Mouse (Mus musculus): Measurements from ENCODE around the gene Filip1l.

Gene Filip1l

GRCm38 (mm10) chr16:57353166-57353721 is 351 bp downstream of the Filip1l start:
- DNase-seq (ENCODE audit: low read depth in 2 of 2, low spot score in 2 of 2) = no peak

GRCm38 (mm10) chr16:57353932-57354331 is 1.0 kb downstream of the Filip1l start:
- no peak for DNase-seq (ENCODE audit: low read depth in 2 of 2, low spot score in 2 of 2)

GRCm38 (mm10) chr16:57356454-57356853 is 3.6 kb downstream of the Filip1l start:
- no peak for DNase-seq (ENCODE audit: low read depth in 2 of 2, low spot score in 2 of 2)

GRCm38 (mm10) chr16:57357011-57357410 is 4.1 kb downstream of the Filip1l start:
- no peak for DNase-seq (ENCODE audit: low read depth in 2 of 2, low spot score in 2 of 2)

GRCm38 (mm10) chr16:57359251-57359650 is 6.4 kb downstream of the Filip1l start:
- DNase-seq (ENCODE audit: low read depth in 2 of 2, low spot score in 2 of 2) = no peak

GRCm38 (mm10) chr16:57360785-57361184 is 7.9 kb downstream of the Filip1l start:
- DNase-seq (ENCODE audit: low read depth in 2 of 2, low spot score in 2 of 2) = no peak

GRCm38 (mm10) chr16:57362679-57363401 is 9.9 kb downstream of the Filip1l start:
- no peak for DNase-seq (ENCODE audit: low read depth in 2 of 2, low spot score in 2 of 2)

GRCm38 (mm10) chr16:57364498-57364897 is 11.6 kb downstream of the Filip1l start:
- no peak for DNase-seq (ENCODE audit: low read depth in 2 of 2, low spot score in 2 of 2)

- no peak for DNase-seq (ENCODE audit: low read depth in 2 of 2, low spot score in 2 of 2)
Measured at GRCm38 (mm10) chr16:57366141-57366540, 13.2 kb downstream of the Filip1l start.

- no peak for DNase-seq (ENCODE audit: low read depth in 2 of 2, low spot score in 2 of 2)
Measured at GRCm38 (mm10) chr16:57366941-57367694, 14.2 kb downstream of the Filip1l start.

GRCm38 (mm10) chr16:57369846-57370496 is 17.1 kb downstream of the Filip1l start:
- DNase-seq (ENCODE audit: low read depth in 2 of 2, low spot score in 2 of 2) = no peak

- DNase-seq (ENCODE audit: low read depth in 2 of 2, low spot score in 2 of 2) = no peak
Measured at GRCm38 (mm10) chr16:57372156-57372555, 19.3 kb downstream of the Filip1l start.

GRCm38 (mm10) chr16:57375248-57375837 is 22.4 kb downstream of the Filip1l start:
- no peak for DNase-seq (ENCODE audit: low read depth in 2 of 2, low spot score in 2 of 2)

GRCm38 (mm10) chr16:57378631-57379330 is 25.9 kb downstream of the Filip1l start:
- no peak for DNase-seq (ENCODE audit: low read depth in 2 of 2, low spot score in 2 of 2)

GRCm38 (mm10) chr16:57383266-57383971 is 30.5 kb downstream of the Filip1l start:
- no peak for DNase-seq (ENCODE audit: low read depth in 2 of 2, low spot score in 2 of 2)

GRCm38 (mm10) chr16:57384274-57384673 is 31.4 kb downstream of the Filip1l start:
- no peak for DNase-seq (ENCODE audit: low read depth in 2 of 2, low spot score in 2 of 2)

- DNase-seq (ENCODE audit: low read depth in 2 of 2, low spot score in 2 of 2) = no peak
Measured at GRCm38 (mm10) chr16:57389566-57390251, 36.8 kb downstream of the Filip1l start.

- DNase-seq (ENCODE audit: low read depth in 2 of 2, low spot score in 2 of 2) = peak; percentile 99 to 100
Measured at GRCm38 (mm10) chr16:57391171-57391570, 38.3 kb downstream of the Filip1l start.

GRCm38 (mm10) chr16:57392461-57392860 is 39.6 kb downstream of the Filip1l start:
- no peak for DNase-seq (ENCODE audit: low read depth in 2 of 2, low spot score in 2 of 2)

Measured in CD8-positive naive resting alpha-beta T cell, adult 2 months (primary cell).